Mouse (Mus musculus) spleen, adult 12 weeks (tissue): ENCODE data around the gene Gm48551.
A peak's percentile ranks its signal among the peaks of the same experiment; 100 is the strongest.

Source experiments
- DNase-seq: peaks from one replicate; pipeline ENCODE4 v3.0.0; 2022; ENCODE audit warnings: low spot score

Gm48551 gene

DNA sequence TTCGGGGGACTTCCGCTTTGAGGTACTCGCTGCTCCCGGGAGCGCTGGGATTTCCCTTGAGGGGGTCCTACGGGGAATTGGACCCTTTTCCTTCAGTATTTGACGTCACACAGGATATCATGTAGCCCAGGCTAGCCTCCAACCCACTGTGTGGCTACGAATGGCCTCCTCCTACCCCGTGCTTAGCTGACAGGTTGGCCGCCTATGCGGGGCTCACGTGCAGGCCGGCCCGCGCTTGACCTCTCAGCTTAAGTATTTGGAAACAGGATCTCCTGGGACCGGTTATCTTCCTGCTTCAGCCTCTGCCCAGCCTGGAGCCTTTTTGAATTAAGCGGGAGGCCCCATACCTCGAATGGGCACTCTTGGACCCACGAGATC lies 328 bp downstream of the Gm48551 start:
- no peak for DNase-seq

DNA sequence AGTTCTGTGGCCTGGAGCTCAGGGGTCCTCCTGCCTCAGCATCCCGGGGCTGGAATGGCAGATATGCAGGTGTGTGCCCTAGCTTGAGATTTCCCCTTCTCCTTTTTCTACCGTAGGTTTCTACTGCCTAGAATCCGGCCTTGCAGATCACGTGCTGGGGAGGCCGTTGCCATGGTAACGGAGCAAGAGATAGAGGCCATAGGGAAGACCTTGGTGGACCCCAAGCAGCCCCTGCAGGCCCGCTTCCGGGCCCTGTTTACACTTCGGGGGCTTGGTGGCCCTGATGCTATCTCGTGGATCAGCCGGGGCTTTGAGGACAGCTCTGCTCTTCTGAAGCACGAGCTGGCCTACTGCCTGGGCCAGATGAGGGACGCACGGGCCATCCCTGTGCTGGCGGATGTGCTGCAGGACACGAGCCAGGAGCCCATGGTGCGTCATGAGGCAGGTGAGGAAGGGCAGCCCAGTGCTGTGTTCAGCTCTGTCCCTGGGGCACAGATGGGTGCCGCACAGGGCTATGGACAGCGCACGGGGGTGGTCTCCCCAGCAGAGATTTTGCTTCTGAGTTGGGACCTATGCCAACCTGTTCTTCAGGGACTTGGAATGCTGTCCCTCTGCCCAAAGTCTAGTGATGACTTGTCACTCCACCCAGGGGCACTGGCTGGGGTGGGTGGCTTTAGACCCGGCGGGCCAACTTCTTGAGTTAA lies 1.5 kb downstream of the Gm48551 start:
- no peak for DNase-seq

DNA sequence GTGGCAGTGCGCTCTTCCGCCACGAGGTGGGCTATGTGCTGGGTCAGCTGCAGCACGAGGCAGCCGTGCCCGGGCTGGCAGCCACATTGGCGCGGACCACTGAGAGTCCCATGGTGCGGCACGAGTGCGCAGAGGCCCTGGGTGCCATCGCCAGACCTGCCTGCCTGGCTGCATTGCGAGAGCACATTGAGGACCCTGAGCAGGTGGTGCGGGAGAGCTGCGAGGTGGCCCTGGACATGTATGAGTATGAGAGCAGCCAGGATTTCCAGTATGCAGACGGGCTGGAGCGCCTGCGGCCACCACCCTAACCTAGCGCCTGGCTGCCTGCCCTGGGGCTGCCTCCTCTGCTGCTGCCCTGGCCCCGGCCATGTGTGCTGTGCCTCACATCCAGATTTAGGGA lies 3.5 kb downstream of the Gm48551 start:
- no peak for DNase-seq

DNA sequence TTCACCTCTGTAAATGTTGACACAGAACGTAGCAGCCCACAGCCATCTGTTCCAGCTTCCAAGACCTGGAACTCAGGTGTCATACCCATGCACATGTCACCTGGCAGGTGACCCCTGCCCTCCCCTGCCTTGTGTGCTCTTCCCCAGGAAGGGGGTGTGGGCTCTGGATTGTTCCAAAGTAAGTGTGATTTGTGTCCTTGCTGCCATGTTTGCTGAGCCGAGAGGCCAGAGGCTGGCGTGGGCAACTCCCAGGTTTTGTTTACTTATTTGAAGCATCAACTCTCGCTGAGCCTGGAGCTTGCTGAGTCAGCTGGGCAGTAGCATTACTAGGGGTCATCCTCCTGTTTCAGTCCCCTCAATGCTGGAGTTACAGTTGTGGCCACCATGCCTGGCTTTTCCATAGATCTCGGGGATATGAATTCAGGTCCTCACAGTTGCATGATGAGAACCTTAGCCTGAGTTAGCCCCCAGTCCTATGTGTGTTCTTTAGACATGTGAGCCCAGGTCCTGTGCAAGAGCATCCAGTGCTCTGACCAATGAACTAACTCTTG lies 4.3 kb downstream of the Gm48551 start, which contains the start of gene Gm48552:
Gm48552 (plus strand) TSS at position 501 of the 551 bp plus-strand sequence.
- DNase-seq = no peak

DNA sequence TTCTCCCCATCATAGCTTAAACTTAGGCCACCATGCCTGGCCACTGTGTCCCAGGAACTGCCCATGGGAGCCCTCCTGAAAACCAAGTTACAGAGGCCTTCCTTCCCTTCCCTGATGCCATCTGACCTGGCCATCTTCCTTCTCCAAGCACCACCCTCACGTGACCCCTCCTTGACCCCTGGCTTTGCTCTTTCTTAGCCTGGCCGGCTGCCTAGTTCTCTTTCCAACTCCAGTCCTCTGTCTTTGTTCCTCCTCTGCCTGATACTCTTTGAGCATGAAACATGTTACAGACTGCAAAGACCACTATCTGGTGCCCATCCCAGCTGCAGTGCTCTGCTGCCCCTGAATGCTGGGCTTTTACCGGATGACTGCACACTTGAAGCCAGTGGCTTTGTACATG lies 5.1 kb downstream of the Gm48551 start:
- no peak for DNase-seq

DNA sequence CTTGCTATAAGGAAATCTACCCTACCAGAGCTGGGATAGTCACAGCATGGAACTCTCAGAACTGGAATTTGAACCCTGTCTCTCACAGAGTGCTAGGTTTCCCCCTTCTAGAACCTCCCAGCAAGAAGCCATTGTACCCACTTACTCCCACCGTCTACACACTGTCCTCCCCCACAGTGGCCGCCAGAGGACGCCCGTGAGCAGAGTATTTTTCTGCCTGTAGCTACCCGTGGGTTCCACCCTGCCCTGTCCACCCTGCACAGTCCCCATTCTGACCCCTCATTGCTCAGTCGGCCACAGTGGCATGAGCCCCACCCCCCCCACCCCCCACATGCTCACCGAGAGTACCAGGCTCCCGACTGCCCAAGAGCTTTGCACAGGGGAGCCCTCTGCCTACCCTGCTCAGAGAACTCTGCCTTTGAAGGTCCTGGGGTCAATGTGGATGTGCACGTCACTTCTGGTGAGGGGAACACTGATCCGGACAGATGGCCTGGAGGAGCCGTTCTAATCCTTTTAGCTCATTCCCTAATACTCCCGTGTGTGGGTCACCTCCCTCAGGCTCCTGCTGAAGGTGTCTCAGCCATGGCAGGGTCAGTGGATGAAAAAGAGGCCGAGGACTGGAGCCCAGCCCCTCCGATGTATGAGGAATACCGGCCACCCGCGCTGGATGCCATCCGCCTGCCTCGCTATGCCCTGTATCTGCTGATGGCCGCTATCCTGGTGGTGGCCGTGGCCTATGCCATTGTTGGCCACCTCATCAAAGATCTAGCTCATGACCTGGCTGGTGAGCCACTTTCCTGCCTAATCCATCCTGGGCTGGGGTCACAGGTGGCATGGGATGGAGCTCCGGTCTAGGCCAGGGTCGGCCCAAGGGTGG lies 5.8 kb downstream of the Gm48551 start:
- DNase-seq = peak; percentile 67

DNA sequence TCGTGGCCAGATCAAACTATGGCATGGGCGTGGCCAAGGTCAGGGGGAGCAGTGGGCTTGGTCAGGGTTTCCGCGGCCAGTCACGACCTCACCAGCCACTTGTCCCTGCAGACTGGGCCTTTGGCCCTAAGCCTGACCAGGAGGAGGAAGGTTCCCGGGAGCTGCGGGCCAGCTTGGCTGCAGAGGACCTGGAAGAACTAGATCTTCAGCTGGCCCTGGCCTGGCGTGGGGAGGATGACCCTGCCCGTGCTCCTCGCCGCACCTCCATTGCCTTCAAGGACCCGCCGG lies 6.4 kb downstream of the Gm48551 start:
- no peak for DNase-seq

DNA sequence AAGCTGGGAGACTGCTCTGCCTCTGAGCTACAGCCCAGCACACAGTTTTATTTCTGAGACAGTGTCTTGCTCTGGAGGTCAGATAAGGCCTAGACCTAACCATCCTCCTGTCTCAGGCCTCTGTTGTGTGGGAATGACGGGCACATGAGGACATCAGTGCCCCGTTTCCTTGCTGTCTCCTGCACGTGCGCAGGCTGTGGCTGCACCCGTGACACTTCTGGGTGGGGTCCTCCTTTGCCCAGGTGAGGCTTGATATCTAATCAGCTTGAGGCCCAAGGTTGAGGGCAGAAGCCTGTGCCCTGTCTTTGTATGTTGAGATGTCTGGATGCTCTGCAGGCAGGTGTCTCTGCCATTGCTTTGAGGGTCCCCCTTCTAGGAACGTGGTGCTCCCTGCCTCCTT lies 8.0 kb downstream of the Gm48551 start:
- DNase-seq = no peak

DNA sequence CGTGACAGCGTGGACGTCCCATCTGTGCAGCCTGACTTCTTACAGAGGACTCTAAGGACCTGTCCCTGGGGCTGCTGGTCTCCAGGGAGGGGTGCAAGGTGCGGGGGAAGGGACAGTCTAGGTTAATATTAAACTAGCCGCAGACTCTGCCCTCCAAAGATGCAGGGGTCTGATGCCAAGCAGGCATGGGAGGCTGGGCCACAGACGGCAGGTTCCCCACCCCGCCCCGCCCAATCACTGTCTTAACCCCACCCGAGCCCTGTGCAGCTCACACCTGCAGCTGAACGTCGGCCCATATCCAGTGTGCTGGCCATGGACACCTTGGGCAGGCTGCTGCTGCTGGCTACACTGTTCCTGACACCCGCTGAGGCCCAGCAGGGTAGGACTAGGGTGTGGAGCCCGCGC lies 8.5 kb downstream of the Gm48551 start, which contains the start of gene Smim24:
Smim24 (plus strand) TSS at position 271 of the 405 bp plus-strand sequence.
- DNase-seq = no peak

DNA sequence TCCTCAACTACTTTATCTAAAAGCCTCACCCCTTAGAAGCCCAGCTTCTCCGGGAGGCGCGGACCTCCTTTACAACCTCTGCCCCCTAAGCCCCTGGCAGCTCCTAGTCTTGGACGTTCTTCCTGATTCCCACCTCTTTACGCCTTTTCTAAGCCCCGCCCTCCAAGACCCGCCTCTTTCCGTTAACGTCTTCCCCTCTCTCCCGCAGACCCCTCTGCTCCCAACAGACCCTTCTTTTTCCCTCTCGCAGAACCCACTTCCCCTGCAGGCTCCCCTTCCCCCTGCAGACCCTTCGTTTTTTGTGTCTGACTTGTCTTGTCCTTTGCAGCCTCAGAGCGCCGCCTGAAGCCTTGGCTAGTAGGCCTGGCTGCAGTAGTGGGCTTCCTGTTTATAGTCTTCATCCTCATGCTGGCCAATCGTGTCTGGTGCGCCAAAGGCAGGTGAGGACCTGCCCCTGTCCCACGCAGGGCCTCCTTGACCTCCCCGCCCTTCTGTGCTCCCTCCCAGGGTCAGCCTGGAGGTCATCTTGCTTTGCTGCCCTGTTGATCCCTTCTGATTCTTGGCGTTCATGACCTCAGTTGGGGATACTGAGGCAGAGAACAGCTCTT lies 9.3 kb downstream of the Gm48551 start:
- DNase-seq = no peak

DNA sequence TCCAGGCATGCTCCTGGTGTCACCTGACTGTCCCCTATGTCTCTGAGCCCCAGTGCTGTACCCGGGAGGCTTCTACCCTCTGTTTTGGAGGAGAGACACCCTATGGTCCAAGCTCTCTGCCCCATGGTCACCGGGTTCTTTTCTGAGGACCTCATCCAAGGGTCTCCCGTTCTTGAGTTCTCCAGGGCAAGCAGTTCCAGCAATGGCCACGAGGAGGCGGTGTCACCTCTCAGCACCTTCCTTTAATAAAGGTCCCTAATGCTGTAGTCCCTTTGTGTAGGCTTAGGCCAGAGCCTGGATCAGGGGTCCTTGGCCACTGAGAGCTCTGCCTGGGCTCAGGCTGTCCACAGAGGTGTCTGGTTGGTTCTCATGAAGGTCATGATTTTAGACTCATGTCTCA lies 10.9 kb downstream of the Gm48551 start:
- DNase-seq = peak; percentile 62

DNA sequence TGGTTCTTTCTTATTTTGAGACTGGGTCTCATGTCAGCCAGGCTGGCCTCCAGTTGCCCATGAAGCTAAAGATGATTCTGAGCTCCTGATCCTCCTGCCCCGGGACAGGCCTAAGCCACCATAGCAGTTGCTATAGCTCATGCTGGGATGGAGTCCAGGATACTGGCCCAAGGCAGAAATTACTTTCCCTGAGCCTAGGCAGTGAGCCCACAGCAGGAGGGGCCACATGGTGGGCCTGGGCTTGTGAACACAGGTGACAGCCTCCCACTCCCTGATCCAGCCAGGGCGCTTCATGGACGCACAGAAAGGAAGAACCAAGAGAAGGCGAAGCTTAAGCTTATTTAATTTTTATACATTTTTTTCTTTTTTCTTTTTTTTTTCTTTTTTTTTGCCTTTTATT lies 11.6 kb downstream of the Gm48551 start:
- no peak for DNase-seq

DNA sequence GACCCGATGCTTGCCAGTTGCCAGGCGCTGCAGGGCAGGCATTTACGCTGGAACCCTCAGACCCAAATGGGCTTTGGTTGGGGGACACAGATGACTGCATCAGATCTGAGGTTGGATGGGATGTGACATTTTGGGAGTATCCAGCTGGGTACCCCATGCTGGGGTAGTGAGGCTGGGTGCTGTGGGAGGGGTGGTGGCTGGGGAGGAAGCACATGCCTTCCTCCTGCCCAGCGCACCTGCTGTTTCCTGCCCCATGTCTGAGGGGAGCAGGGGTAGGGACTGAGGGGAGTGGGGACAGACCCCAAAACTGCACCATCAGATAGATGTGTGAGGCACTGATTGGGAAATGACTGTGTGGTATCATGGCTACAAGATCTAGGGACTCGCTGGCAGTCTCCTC lies 12.5 kb downstream of the Gm48551 start:
- DNase-seq = no peak

DNA sequence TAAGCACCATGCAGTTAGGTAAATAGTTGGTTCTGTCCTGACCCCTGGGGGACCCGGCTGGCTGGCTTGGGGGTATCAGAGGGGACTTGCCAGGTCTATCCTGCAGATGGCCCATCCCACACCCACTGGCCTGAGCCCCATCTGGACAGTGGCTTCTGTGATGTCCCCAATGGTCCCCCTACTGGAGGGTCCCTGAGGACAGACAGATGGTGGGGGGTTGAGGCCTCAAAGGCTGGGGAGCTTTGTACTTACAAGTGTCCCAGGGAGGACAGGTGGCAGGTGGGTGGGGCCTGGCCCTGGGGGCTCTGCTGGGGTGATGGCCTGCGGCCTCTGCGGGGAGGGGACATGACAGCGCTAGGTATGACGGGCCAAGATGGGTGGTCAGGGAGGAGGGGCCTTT lies 15.0 kb downstream of the Gm48551 start:
- no peak for DNase-seq

DNA sequence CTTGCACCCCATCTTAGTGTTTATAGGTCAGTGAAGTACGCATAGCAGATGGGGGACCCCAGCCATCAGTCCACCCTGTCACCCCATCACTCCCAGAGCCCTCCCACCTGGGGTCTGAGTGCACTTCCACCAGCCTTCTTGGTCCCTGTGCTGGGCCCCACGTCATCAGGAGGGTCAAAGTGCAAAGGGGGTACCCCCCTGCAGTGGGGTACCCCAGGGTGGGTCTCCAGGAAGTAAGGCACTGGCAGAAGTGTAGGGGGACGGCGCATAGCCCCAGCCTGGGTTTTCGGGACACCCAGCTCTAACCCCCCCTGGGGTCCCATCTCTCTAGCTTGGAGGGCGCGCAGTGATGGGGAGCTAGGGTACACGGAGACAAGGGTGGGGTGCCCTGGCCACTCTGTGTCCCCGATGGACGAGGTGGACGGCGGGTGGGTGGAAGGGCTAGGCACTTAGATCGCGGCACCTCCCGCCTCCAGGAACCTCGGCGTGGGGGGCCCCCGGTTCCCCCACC lies 15.6 kb downstream of the Gm48551 start:
- DNase-seq = no peak

DNA sequence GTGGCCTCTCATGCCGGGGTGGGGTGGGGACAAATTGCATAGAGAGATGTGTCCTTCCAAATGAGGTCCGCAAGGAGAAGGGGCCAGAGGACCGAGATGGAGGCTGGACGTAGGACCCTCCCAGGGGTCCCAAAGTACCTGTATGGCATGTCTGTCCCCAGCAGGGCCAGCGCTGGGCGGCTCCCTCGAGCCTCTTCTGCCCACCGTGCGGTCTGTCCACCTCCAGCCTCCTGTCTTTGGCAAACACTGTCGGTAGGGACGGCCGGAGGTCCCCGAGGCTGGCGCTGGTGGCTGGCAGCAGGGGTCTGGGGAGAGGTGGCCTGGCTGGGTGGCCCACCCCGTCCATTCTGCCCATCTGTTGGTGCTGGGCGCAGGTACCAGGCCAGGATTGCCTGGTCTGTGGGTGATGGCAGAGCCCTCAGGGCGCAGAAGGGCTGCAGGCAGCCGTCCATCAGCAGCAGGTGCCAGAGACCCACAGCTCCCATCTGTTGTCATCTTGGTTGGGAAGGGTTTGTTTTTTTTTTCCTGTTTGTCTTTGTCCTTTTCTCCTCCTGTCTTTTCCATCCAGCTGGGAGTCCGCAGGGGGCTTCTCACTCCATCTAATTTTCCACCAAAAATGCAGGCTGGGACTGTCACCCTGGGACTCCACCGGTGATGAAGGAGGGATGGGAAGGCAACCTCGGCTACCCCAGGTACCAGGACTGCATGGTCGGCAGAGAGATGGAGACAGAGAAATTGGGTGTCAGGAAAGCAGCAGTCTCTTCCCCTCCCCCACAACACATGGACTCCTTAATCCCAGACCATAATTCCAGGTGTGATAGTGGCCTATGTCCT lies 16.3 kb downstream of the Gm48551 start:
- no peak for DNase-seq

DNA sequence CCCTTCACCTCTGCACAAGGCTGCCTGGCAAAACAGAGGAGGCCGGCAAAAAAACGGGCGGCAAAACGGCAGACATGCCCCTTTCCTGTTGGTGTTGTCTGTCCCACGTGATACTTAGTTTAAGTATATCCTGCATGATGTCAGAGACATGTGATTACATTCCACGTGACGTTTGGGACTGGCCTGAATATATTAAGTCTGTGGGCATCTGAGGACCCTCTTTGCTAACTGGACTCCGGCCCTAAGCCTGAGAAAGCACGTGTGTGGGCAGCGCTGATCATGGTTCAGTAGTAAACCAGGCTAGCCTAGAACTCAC lies 16.9 kb downstream of the Gm48551 start:
- DNase-seq = no peak

DNA sequence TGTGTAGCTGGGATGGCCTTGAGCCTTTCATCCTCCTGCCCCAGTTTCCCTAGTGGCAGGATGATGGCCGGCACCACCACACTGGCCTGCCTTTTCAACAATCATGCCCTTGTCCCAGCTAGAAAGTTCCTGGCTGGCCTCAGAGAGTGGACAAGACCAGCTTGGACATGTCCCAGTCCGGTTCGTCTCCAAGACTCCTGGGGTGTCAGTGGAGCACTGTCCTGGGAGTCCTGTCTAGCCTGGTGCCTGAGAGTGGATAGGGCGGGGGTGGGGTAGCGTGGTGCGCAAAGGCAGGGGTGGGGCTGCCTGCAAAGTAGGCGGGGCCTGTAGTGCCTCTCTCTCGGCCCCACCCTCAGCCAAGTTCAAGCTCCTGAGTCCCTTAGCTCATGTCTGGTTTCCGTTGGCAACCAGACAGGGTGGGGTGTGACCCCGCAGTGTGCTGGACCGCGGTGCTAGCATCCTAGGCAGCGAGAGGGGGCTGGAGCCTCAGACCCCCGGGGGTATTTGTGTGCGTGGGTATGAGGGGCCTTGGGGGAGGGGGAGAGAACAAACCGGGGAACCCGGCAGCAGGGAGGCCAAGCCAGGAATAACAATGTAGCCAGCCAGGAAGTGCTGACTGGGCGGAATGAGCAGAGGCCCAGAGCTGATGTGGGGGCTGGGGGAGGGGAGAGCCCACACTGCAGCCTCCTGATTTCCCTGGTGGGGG lies 17.4 kb downstream of the Gm48551 start:
- no peak for DNase-seq

DNA sequence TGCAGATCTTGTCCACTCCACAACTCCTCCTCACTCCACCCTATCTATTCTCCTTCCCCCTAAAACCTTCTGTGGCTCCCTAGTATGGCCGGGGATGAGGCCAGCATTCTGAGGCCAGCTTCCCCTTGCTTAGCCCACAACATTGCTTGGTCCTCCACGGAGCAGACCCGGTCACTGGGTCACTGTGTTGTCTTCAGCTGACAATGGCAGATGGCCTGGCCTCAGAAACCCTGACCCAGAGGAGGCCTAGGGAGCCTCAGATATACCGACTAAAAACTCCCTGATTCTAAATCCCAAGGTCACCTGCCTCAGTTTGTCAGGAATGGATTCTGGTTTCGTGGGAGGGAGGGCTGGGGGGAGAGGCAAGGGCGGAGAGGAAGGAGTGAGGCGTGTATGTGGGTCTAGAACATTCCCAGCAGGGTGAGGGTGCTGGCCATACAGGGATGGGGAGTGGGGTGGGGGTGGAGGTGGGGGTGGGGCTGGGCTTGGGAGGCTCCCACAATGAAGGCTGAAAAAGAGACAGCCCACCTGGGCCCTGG lies 18.0 kb downstream of the Gm48551 start:
- DNase-seq = no peak

DNA sequence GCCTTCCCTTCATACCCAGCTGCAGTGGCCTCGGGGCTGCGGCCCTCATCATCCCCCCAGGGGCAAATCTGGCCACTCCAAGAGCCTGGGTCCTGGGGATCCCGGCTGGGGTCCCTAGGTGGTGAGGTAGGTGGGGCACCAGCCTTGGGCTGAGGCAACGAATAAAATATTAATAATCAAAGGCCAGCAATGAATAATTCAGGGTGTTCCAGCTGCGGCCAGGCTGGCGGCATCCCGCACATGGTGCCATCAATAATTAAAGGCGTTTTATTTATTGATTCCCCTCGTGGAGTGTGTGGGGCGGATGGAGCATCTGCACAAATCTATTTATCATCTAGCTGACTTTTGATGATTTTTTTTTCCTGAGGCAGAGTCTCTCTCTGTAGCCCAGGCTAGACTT lies 19.2 kb downstream of the Gm48551 start:
- no peak for DNase-seq

DNA sequence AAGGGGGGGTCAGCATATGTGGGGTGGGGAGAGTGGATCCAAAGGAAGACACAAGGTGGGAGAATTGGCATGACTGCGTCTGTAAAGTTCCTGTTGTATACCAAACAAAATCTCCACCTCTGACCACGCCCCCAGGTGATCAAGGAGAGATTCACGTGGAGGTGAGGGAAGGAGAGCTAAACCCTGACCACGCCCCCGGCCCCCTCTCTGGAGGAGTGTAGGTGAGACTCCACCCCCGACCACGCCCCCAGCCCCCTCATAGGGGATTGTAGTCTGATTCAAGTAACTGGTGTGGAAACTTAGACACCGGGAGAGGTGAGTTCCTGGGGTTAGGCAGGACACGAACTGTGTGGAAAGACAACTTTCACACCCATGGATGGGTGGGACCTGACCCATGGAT lies 19.8 kb downstream of the Gm48551 start:
- DNase-seq = no peak
